Mouse (Mus musculus): ENCODE measurements at regions not wholly inside any gene's neighbourhood (a gene's known extent, or its start where the extent isn't known, plus 50 kb on each side); places are given as distances from the start of the nearest gene placed in this dataset.

DNA sequence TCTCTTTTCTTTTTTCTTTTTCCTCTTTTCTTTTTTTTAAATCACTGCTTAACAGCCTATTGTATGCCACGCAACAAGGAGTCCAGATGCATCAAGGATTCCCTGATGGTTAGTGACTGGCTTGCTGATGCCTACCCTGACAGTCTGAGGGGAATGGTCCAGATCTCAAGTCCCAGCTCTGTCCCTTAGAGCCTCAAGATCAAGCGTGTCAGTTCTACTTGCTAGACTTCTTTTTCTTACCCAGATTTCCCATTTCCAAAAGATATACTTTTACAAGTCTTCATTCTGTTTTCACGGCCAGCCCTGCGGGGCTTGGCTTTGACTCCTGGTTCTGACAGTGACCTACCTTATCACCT, 68.1 kb upstream of the Il12b start:
- DNase-seq (ENCODE audit: low read depth, low spot score) = no peak

DNA sequence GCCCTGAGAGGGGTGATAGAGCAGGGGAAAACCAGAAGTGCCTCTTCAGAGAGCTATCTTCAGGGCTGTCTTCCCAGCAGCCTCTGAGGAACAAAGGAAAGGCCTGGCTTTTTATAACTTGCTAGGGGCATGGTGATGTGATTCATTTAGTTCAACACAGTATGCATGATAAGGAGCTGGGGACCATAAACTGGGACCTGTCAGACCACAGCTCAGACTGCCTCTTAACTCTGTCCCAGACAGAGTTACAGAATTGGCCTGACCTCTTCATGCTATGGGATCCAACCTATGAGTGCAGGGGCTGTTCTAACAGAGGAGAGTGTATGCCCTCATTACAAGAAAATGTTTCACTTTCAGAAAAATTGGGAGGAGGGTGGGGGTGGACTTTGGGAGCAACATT, 59.3 kb upstream of the Il12b start:
- DNase-seq (ENCODE audit: low read depth, low spot score) = no peak

DNA sequence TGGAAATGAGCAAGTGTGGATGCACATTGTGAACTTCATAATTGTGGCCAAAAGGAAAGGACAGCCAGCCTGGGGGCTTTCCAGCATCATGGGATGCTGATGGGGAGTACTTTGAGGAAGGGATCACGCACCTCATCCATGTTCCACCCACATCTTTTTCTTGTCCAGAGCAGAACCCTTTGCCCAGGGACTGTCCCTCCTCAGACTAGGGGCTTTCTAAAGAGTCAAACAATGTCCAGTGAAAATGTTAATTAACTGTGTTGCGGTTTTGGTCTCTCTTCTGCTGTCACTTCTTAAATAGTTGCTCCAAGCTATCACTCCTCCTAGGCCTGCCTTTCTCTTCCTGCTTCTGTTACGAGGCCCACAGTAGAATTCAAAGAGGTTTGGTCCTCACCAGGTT, 51.6 kb upstream of the Il12b start:
- DNase-seq (ENCODE audit: low read depth, low spot score) = no peak

DNA sequence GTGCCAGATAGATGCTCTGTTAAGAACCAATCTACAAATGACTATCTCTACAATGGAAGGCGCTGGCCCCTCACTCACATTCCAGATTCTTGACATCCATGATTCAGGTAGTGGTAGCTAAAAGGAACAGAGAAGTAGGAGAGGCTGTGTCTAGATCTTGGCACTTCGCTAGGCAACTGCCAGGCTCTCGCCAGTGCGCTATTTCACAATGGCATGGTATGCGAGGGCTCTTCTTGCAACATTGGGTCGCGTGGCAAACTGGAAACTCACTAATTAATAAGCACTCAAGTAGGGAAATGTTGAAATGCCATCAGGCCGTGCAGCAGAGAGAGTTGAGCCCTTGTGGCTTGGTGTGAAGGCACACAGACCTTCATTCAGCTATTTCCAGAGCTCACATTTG, 50.3 kb upstream of the Il12b start:
- DNase-seq (ENCODE audit: low read depth, low spot score) = no peak

Measured in ZHBTc4 (cell line).